Mouse (Mus musculus) neural tube, embryonic 14.5 days (tissue): ENCODE measurements around the gene Kpna7. TPM values are rescaled to one million over a fixed set of nuclear protein-coding genes. Genes with fewer than 3 reads are reported as not detected.
"Not testable (repeated sequence)": the region's sequence is repeated elsewhere in the genome, so short reads cannot be mapped to it uniquely, and the experiment has no call there.

ENCODE experiments used
- ATAC-seq: fragments of 200-750 bp; cut with Nextera tagmentation; 2 replicates; pipeline ENCODE4 v1.8.0; 2017; ENCODE audit warnings: low read depth, mild to moderate bottlenecking, moderate TSS enrichment, moderate library complexity
- H3K27ac ChIP-seq: fragments of 300-500 bp; sonication (generic); 2 replicates; pipeline ENCODE4 v1.5.1; 2014; ENCODE audit warnings: low read depth, mild to moderate bottlenecking, control low read depth, low read length, moderate library complexity, mixed read lengths
- H3K27me3 ChIP-seq: fragments of 300-500 bp; sonication (generic); 2 replicates; pipeline ENCODE4 v1.6.1; 2014; ENCODE audit warnings: low read length; ENCODE audit not compliant: control insufficient read depth, insufficient read depth
- H3K36me3 ChIP-seq: fragments of 300-500 bp; sonication (generic); 2 replicates; pipeline ENCODE4 v1.6.1; 2014; ENCODE audit warnings: low read length, mixed read lengths; ENCODE audit not compliant: control insufficient read depth, insufficient read depth
- H3K4me1 ChIP-seq: fragments of 300-500 bp; sonication (generic); 2 replicates; pipeline ENCODE4 v1.6.1; 2014; ENCODE audit warnings: low read length; ENCODE audit not compliant: control insufficient read depth, insufficient read depth
- H3K4me2 ChIP-seq: fragments of 300-500 bp; sonication (generic); 2 replicates; pipeline ENCODE4 v1.6.1; 2014; ENCODE audit warnings: mild to moderate bottlenecking, low read depth, low read length, control low read depth
- H3K4me3 ChIP-seq: fragments of 300-500 bp; sonication (generic); 2 replicates; pipeline ENCODE4 v1.5.1; 2014; ENCODE audit warnings: low read depth, low read length, control low read depth, mixed read lengths
- H3K9ac ChIP-seq: fragments of 300-500 bp; sonication (generic); replicated peaks from 2 replicates; pipeline ENCODE4 v1.6.1; 2014; ENCODE audit warnings: low read depth, mild to moderate bottlenecking, control low read depth, low read length, mixed read lengths
- H3K9me3 ChIP-seq: fragments of 300-500 bp; sonication (generic); 2 replicates; pipeline ENCODE4 v1.6.1; 2016; ENCODE audit warnings: low read length; ENCODE audit not compliant: control insufficient read depth
- WGBS: fragments of 180-500 bp; shearing (Covaris S2); extraction: QIAGEN DNeasy Blood & Tissue Kit; methylation state at CpG from one replicate; pipeline ENCODE4 v1.1.7; 2014; 5-methylcytosine and 5-hydroxymethylcytosine counted together
- polyA plus RNA-seq: library from polyadenylated mRNA; unstranded; fragments of >200 nt; fragmentation: Nextera tagmentation; extraction: Ambion mirVana; gene quantifications from 2 replicates; pipeline ENCODE4 v1.2.1, GENCODE M21; 2014

Gene Kpna7
- polyA plus RNA-seq, 1 experiment from 2014 or later: not detected

- Histone ChIP-seq H3K36me3 (no peaks in the 10 kb centered on the region), H3K4me1 (no peaks in the 10 kb centered on the region), H3K27me3 (no peaks in the 10 kb centered on the region), H3K9me3 (no peaks in the 10 kb centered on the region), H3K9ac (no peak overlapping the region), H3K4me2 (no peak overlapping the region), H3K27ac (no peak overlapping the region), H3K4me3 (no peak overlapping the region)
- WGBS: 85% methylated on average over 1 of the region's 1 CpGs
- ATAC-seq: no peak
Measured at GRCm38 (mm10) chr5:145064765-145065340, 19.0 kb downstream of the Kpna7 start.

DNA sequence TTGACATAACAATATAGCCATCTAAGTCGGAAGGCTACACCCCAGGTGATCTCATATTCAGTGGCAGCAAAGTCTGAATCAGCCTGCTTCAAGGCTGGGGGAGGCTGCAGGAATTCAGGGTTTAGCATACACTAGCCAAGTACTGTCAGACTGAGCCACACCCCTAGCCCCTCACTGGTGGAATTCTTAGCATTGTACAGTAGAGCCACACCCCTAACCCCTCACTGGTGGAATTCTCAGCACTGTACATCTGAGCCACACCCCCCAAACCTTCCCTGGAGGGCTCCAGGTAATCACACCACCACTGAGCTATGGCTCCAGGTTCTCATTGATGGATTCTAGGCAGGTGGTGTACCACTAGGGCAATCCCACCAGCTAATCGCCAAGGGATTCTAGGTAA lies 24.3 kb downstream of the Kpna7 start:
- H3K9ac ChIP-seq: no peak overlapping the region
- H3K27ac ChIP-seq: no peak overlapping the region
- no peaks in the 10 kb centered on the region for H3K9me3 ChIP-seq
- WGBS: 74% methylated on average over 2 of the region's 2 CpGs
- H3K4me1 ChIP-seq: no peaks in the 10 kb centered on the region
- ATAC-seq: no peak
- no peaks in the 10 kb centered on the region for H3K27me3 ChIP-seq
- H3K4me2 ChIP-seq: no peak overlapping the region
- no peak overlapping the region for H3K4me3 ChIP-seq
- no peaks in the 10 kb centered on the region for H3K36me3 ChIP-seq

GRCm38 (mm10) chr5:145058722-145059121 lies 25.1 kb downstream of the Kpna7 start:
- H3K9me3 ChIP-seq: no peaks in the 10 kb centered on the region
- H3K4me2 ChIP-seq: no peak overlapping the region
- H3K27me3 ChIP-seq: no peaks in the 10 kb centered on the region
- no peak overlapping the region for H3K27ac ChIP-seq
- H3K36me3 ChIP-seq: no peaks in the 10 kb centered on the region
- no peak overlapping the region for H3K4me3 ChIP-seq
- H3K9ac ChIP-seq: no peak overlapping the region
- H3K4me1 ChIP-seq: no peaks in the 10 kb centered on the region
- ATAC-seq: no peak
- 90% methylated on average over 7 of the region's 7 CpGs for WGBS

DNA sequence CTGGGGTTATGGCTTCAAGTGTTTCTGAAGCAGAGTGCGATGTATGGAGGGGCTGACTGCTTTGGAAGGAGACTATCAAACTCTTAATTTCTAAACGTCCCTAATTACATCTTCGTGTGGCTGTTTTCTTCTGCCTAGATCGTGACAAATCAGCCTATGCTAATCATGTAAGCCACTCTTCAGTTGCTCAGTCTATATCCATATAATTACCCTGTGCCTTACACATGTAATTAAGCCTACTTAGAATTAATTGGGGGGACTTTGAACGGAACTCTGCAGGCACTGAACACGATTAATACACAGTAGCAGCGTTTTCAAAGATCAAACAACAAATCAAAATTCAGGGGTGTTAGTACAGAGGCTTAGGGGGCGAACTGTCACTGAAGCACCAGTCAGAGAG lies 25.9 kb downstream of the Kpna7 start:
- Histone ChIP-seq H3K9ac (no peak overlapping the region), H3K4me3 (no peak overlapping the region), H3K36me3 (no peaks in the 10 kb centered on the region), H3K27me3 (no peaks in the 10 kb centered on the region), H3K4me1 (no peaks in the 10 kb centered on the region), H3K9me3 (no peaks in the 10 kb centered on the region), H3K27ac (no peak overlapping the region), H3K4me2 (no peak overlapping the region)
- WGBS: 76% methylated on average over 8 of the region's 8 CpGs
- no peak for ATAC-seq

- H3K27ac ChIP-seq, H3K36me3 ChIP-seq, ATAC-seq, H3K4me1 ChIP-seq, H3K4me2 ChIP-seq, H3K9ac ChIP-seq, H3K27me3 ChIP-seq, H3K9me3 ChIP-seq, H3K4me3 ChIP-seq: not testable (repeated sequence)
- WGBS: 91% methylated on average over 3 of the region's 3 CpGs
Measured at GRCm38 (mm10) chr5:145054187-145054586, 29.6 kb downstream of the Kpna7 start.

DNA sequence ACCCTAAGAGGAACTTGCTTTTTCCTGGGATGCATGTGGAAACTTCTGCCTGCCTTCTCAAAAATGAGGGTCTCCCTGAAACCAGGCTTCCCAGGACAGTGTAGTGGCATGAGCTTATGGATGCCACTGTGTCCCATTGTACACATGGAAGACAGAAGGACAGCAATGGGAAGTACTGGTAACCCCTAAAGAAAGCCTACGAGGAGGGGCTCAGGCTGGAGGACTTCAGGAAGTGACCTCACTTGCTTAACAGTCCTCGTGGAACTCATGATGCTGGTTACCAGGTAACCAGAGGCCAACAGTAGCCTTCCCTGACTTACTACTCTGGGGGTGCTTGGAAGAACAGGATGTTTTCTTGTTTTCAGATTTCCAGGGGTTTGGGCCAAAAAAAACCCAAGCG lies 41.1 kb downstream of the Kpna7 start, which contains the start of gene 1700018F24Rik:
1700018F24Rik (plus strand) TSS at position 301 of the 400 bp plus-strand sequence.
- not testable (repeated sequence) for H3K9ac ChIP-seq, H3K27me3 ChIP-seq, H3K36me3 ChIP-seq, H3K4me3 ChIP-seq, H3K4me2 ChIP-seq, H3K27ac ChIP-seq, H3K9me3 ChIP-seq, ATAC-seq, H3K4me1 ChIP-seq
- WGBS: 89% methylated on average over 3 of the region's 3 CpGs

- H3K36me3 ChIP-seq: no peaks in the 10 kb centered on the region
- no peak overlapping the region for H3K9ac ChIP-seq
- H3K27ac ChIP-seq: no peak overlapping the region
- no peak overlapping the region for H3K4me3 ChIP-seq
- no peak for ATAC-seq
- no peak overlapping the region for H3K4me2 ChIP-seq
- H3K9me3 ChIP-seq: no peaks in the 10 kb centered on the region
- H3K27me3 ChIP-seq: no peaks in the 10 kb centered on the region
- H3K4me1 ChIP-seq: no peaks in the 10 kb centered on the region
- WGBS: 45% methylated on average over 4 of the region's 4 CpGs
Measured at GRCm38 (mm10) chr5:145041628-145042027, 42.2 kb downstream of the Kpna7 start.

- not testable (repeated sequence) for H3K27ac ChIP-seq, H3K4me2 ChIP-seq, H3K9me3 ChIP-seq, ATAC-seq, H3K36me3 ChIP-seq, H3K4me1 ChIP-seq, H3K9ac ChIP-seq, H3K27me3 ChIP-seq, H3K4me3 ChIP-seq
- WGBS: 71% methylated on average over 5 of the region's 5 CpGs
Measured at GRCm38 (mm10) chr5:145032391-145032790, 51.4 kb downstream of the Kpna7 start, which contains the start of gene Gm4871. Gene Gm4871 (minus strand): TSS chr5:145032754.

GRCm38 (mm10) chr5:145030476-145030875 lies 53.4 kb downstream of the Kpna7 start:
- not testable (repeated sequence) for H3K4me1 ChIP-seq, H3K4me3 ChIP-seq, H3K27me3 ChIP-seq, H3K4me2 ChIP-seq, H3K9me3 ChIP-seq, H3K27ac ChIP-seq, H3K36me3 ChIP-seq, H3K9ac ChIP-seq, ATAC-seq
- 100% methylated on average over 1 of the region's 1 CpGs for WGBS
